Mouse (Mus musculus) forebrain, embryonic 13.5 days (tissue): ENCODE data around the gene Rsph6a. TPM values are rescaled to one million over a fixed set of nuclear protein-coding genes. Genes with fewer than 3 reads are reported as not detected.

Experiments used
- ATAC-seq: fragments of 200-750 bp; cut with Nextera tagmentation; 2 replicates; pipeline ENCODE4 v1.8.0; 2017
- H3K27ac ChIP-seq: fragments of 300-500 bp; sonication (generic); 2 replicates; pipeline ENCODE4 v1.5.1; 2015; ENCODE audit warnings: inconsistent platforms, mild to moderate bottlenecking, moderate library complexity
- H3K27me3 ChIP-seq: fragments of 300-500 bp; sonication (generic); 2 replicates; pipeline ENCODE4 v1.6.1; 2015; ENCODE audit warnings: mild to moderate bottlenecking, inconsistent platforms
- H3K36me3 ChIP-seq: fragments of 300-500 bp; sonication (generic); 2 replicates; pipeline ENCODE4 v1.6.1; 2015; ENCODE audit warnings: mild to moderate bottlenecking, inconsistent platforms; ENCODE audit not compliant: poor library complexity, severe bottlenecking
- H3K4me1 ChIP-seq: fragments of 300-500 bp; sonication (generic); 2 replicates; pipeline ENCODE4 v1.6.1; 2015; ENCODE audit warnings: inconsistent platforms
- H3K4me2 ChIP-seq: fragments of 300-500 bp; sonication (generic); 2 replicates; pipeline ENCODE4 v1.6.1; 2015; ENCODE audit warnings: inconsistent platforms, mild to moderate bottlenecking, moderate library complexity
- H3K4me3 ChIP-seq: fragments of 300-500 bp; sonication (generic); 2 replicates; pipeline ENCODE4 v1.5.1; 2015; ENCODE audit warnings: mild to moderate bottlenecking, inconsistent platforms
- H3K9ac ChIP-seq: fragments of 300-500 bp; sonication (generic); 2 replicates; pipeline ENCODE4 v1.6.1; 2015; ENCODE audit warnings: mild to moderate bottlenecking, inconsistent platforms
- H3K9me3 ChIP-seq: fragments of 300-500 bp; sonication (generic); replicated peaks from 2 replicates; pipeline ENCODE4 v1.6.1; 2016; ENCODE audit warnings: inconsistent platforms
- WGBS: fragments of 180-500 bp; shearing (Covaris S2); methylation state at CpG from one replicate; pipeline ENCODE4 v1.1.7; 2015; 5-methylcytosine and 5-hydroxymethylcytosine counted together
- polyA plus RNA-seq: library from polyadenylated mRNA; unstranded; fragments of >200 nt; fragmentation: Nextera tagmentation; extraction: Ambion mirVana; gene quantifications from 2 replicates; pipeline ENCODE4 v1.2.1, GENCODE M21; 2015

Gene Rsph6a
- polyA plus RNA-seq, 1 experiment from 2014 or later = not detected

DNA sequence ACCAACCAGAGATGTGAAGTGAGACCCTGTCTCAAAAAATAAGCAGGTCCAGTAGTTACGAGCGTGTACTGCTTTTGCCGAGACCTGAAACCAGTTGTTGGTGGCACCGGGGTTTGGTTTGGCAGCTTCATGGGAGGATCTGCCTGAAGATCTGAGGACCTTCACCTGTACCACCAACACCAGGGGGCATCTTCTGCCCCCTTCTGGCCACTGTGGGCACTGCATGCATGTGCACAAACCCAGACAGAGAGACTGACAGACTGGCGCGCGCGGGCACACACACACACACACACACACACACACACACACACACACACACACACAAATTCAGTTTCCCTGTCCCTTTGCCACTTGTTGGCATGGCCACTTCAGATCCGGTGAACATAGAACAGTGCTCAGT lies 19.0 kb downstream of the Rsph6a start:
- Histone ChIP-seq H3K4me1 (peaks cover 21% of the 10 kb centered on the region), H3K27me3 (no peaks in the 10 kb centered on the region), H3K36me3 (peaks cover 7% of the 10 kb centered on the region), H3K27ac (no peak overlapping the region), H3K4me2 (no peak overlapping the region), H3K4me3 (no peak overlapping the region), H3K9me3 (no peaks in the 10 kb centered on the region), H3K9ac (no peak overlapping the region)
- 80% methylated on average over 8 of the region's 9 CpGs for WGBS
- ATAC-seq = no peak

DNA sequence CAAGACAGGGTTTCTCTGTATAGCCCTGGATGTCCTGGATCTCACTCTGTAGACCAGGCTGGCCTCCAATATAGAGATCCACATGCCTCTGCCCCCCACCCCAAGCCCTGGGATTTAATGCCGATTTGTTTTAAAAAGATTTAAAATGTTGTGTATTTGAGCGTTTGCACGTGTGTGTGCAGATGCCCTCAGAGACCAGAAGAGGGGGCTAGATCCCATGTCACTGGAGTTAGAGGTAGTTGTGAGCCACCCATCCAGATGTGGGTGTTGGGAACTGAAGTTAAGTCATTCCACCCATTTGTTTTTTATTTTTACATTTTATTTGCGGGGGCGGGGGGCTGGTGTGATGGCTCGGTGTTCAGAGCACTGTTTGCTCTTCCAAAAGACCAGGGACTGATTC lies 20.0 kb downstream of the Rsph6a start:
- H3K27me3 ChIP-seq = no peaks in the 10 kb centered on the region
- H3K4me2 ChIP-seq = no peak overlapping the region
- peaks cover 17% of the 10 kb centered on the region for H3K36me3 ChIP-seq
- no peak overlapping the region for H3K9ac ChIP-seq
- peaks cover 21% of the 10 kb centered on the region for H3K4me1 ChIP-seq
- no peak overlapping the region for H3K27ac ChIP-seq
- WGBS = 95% methylated on average over 6 of the region's 6 CpGs
- H3K4me3 ChIP-seq = no peak overlapping the region
- ATAC-seq = no peak
- H3K9me3 ChIP-seq = no peaks in the 10 kb centered on the region

DNA sequence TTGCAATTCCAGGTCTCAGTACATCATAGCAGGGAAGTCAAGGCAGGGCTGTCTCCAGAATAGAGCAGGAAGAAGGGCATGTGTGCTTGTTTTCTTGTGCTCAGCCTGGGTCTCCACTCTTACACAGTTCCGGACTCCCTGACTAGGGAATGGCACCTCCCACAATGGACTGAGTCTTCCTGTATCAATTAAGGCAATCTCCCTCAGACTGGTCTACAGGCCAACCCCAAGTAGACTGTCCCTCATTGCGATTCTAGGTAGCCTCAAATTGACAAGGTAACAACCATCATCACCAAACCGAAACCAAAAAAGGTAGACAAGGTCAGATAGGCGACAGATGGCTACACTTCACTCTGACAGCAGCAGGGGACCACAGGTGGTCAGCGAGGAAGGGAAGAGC lies 20.7 kb downstream of the Rsph6a start:
- Histone ChIP-seq H3K4me1 (peaks cover 21% of the 10 kb centered on the region), H3K4me3 (peak overlapping the region; percentile 100), H3K9ac (0 out of 2 replicates have a peak overlapping the region, but pooled peaks have one; percentile 38), H3K27me3 (no peaks in the 10 kb centered on the region), H3K36me3 (peaks cover 24% of the 10 kb centered on the region), H3K9me3 (no peaks in the 10 kb centered on the region), H3K27ac (0 out of 2 replicates have a peak overlapping the region, but pooled peaks have one; percentile 1), H3K4me2 (peak overlapping the region; percentile 59)
- no peak for ATAC-seq
- 65% methylated on average over 5 of the region's 5 CpGs for WGBS

DNA sequence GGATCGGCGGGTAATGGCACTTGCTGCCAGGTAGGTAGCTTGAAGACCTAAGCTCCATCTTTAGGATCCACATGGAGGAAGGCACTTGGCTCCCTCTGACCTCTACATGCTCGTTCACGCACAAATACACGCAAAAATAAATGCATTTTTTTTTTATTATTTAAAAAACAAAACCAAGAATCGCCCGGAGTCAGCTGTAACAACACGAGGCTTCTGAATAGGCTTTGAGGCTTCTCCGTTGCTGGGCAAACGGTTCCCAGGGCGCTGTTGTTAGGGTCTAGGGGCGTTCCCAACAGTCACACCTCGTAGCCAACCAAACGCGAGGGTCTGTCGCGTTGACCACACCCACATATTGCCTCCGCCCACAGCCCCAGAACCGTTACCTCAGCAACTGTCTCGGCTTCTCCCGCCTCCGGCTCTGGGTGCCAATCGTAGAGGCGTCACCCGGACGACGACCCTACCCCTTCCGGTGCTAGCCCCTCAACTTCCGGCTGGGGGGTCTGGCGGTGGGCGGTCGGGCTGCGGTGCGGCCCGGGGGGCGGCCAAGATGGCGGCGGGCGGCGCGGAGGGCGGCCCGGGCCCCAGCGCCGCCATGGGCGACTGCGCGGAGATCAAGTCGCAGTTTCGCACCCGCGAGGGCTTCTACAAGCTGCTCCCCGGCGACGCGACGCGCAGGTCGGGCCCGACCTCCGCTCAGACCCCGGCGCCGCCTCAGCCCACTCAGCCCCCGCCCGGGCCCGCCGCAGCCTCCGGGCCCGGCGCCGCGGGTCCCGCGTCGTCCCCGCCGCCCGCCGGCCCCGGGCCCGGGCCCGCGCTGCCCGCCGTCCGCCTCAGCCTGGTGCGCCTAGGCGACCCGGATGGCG lies 21.5 kb downstream of the Rsph6a start, which contains the start of gene Dmwd:
TSS of gene Dmwd (plus strand) at position 505 of the 863 bp plus-strand sequence.
- Histone ChIP-seq H3K4me3 (peak within 1 kb of the TSS; percentile 100), H3K27ac (peak within 1 kb of the TSS; percentile 74), H3K4me1 (peaks cover 21% of the 10 kb centered on the region), H3K36me3 (peaks cover 32% of the 10 kb centered on the region), H3K9ac (peak within 1 kb of the TSS; percentile 99), H3K27me3 (no peaks in the 10 kb centered on the region), H3K9me3 (no peaks in the 10 kb centered on the region), H3K4me2 (peak within 1 kb of the TSS; percentile 94)
- WGBS = 2% methylated on average over 65 of the region's 91 CpGs
- peak; percentile 99 for ATAC-seq

DNA sequence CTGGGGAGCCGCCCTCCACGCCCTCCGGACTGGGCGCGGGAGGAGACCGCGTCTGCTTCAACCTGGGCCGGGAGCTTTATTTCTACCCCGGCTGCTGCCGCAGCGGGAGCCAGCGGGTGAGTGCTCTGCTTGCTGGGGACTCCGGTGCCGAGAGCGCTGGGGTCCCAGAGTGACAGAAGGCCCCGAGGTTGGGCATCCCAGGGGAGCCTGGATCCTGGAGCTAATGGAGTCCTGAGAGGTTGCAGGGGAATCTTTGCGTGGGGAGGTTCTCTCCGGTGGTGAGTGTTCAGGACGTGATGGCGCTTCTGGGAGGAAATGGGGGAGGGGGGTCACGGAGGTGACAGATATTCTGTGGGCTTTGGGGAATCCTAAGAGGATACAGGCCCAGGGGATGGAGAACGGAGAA lies 22.1 kb downstream of the Rsph6a start:
- peak overlapping the region; percentile 74 for H3K27ac ChIP-seq
- 0% methylated on average over 22 of the region's 22 CpGs for WGBS
- no peaks in the 10 kb centered on the region for H3K27me3 ChIP-seq
- H3K36me3 ChIP-seq = peaks cover 38% of the 10 kb centered on the region
- peak overlapping the region; percentile 99 for H3K9ac ChIP-seq
- peak overlapping the region; percentile 94 for H3K4me2 ChIP-seq
- peak overlapping the region; percentile 100 for H3K4me3 ChIP-seq
- no peaks in the 10 kb centered on the region for H3K9me3 ChIP-seq
- no peak for ATAC-seq
- H3K4me1 ChIP-seq = peaks cover 21% of the 10 kb centered on the region

DNA sequence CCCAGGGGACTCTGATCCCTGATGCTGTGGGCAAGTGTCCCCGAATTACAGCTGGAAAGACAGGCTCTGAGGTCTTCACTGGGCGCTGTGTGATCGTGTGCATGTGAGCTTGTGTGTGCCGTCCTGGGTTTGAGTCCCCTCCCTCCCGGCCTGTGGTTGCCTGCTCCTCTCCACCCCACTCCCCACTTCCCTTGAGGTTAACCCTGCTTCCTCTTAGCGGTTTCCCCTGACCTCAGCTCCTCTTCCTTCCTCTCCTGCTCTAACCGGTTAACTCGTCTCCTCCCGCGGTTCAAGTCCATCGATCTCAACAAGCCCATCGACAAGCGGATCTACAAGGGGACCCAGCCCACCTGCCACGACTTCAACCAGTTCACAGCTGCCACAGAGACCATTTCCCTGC lies 23.3 kb downstream of the Rsph6a start:
- Histone ChIP-seq H3K4me3 (peak overlapping the region; percentile 100), H3K4me2 (peak overlapping the region; percentile 94), H3K4me1 (peaks cover 21% of the 10 kb centered on the region), H3K9ac (peak overlapping the region; percentile 99), H3K9me3 (no peaks in the 10 kb centered on the region), H3K27ac (no peak overlapping the region), H3K27me3 (no peaks in the 10 kb centered on the region), H3K36me3 (peaks cover 50% of the 10 kb centered on the region)
- ATAC-seq = no peak
- WGBS = 85% methylated on average over 14 of the region's 14 CpGs

DNA sequence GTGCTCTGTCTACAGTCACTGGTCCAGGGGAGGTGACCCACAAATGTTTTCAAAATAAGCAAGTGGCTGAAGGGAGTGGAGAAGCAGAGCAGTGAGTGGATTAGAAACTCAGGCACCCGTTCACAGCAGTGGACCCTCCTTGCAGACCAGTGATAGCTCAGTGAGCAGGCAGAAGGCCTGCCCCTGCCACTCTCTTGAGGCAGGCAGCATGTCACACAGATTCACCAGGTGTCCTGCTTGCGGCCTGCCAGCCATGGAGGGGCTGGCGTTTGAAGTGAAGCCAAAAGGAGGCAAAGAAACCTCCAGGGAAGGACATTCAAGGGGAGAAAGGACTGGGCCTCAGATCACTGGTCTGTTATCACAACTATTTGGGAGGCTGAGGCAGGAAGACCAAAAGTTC lies 24.2 kb downstream of the Rsph6a start:
- 85% methylated on average over 3 of the region's 3 CpGs for WGBS
- peaks cover 59% of the 10 kb centered on the region for H3K36me3 ChIP-seq
- H3K4me3 ChIP-seq = no peak overlapping the region
- no peaks in the 10 kb centered on the region for H3K27me3 ChIP-seq
- H3K9ac ChIP-seq = 0 out of 2 replicates have a peak overlapping the region, but pooled peaks have one; percentile 12
- no peak overlapping the region for H3K27ac ChIP-seq
- no peak overlapping the region for H3K4me2 ChIP-seq
- H3K4me1 ChIP-seq = peaks cover 27% of the 10 kb centered on the region
- no peak for ATAC-seq
- H3K9me3 ChIP-seq = no peaks in the 10 kb centered on the region

DNA sequence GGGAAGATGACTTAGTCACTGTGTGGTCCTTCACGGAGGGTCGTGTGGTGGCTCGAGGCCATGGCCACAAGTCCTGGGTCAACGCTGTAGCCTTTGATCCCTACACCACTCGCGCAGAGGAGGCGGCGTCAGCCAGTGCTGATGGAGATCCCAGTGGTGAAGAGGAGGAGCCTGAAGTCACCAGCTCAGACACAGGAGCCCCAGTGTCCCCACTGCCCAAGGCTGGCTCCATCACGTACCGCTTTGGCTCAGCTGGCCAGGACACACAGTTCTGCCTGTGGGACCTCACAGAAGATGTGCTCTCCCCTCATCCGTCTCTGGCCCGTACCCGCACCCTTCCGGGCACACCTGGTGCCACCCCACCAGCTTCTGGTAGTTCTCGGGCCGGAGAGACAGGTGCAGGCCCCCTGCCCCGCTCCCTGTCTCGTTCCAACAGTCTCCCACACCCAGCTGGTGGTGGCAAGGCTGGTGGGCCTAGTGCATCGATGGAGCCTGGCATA lies 26.0 kb downstream of the Rsph6a start:
- 89% methylated on average over 19 of the region's 19 CpGs for WGBS
- H3K9me3 ChIP-seq = no peaks in the 10 kb centered on the region
- no peak overlapping the region for H3K4me3 ChIP-seq
- no peak overlapping the region for H3K27ac ChIP-seq
- peaks cover 31% of the 10 kb centered on the region for H3K4me1 ChIP-seq
- H3K27me3 ChIP-seq = no peaks in the 10 kb centered on the region
- ATAC-seq = no peak
- H3K9ac ChIP-seq = no peak overlapping the region
- no peak overlapping the region for H3K4me2 ChIP-seq
- peaks cover 66% of the 10 kb centered on the region for H3K36me3 ChIP-seq

DNA sequence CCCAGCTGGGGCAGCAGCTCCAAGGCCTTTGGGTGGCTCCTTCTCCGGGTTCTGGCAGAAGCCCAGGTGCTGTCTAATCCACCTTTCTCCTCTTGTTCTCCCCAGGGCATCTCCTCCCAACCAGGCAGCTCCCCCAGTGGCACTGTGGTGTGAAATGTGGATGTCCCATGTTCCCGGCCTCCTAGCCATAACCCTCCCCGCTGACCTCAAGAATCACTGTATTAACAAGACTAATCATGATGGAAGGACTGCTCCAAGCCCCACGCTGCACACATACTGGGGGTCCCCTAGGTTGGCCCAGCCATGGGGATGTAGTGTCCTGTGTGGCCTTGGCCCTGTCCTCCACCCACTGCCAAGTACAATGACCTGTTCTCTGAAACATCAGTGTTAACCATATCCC lies 27.7 kb downstream of the Rsph6a start:
- Histone ChIP-seq H3K4me1 (peaks cover 29% of the 10 kb centered on the region), H3K9me3 (no peaks in the 10 kb centered on the region), H3K27ac (no peak overlapping the region), H3K9ac (no peak overlapping the region), H3K27me3 (no peaks in the 10 kb centered on the region), H3K4me3 (no peak overlapping the region), H3K36me3 (peaks cover 72% of the 10 kb centered on the region), H3K4me2 (no peak overlapping the region)
- ATAC-seq = no peak
- WGBS = 91% methylated on average over 4 of the region's 4 CpGs

DNA sequence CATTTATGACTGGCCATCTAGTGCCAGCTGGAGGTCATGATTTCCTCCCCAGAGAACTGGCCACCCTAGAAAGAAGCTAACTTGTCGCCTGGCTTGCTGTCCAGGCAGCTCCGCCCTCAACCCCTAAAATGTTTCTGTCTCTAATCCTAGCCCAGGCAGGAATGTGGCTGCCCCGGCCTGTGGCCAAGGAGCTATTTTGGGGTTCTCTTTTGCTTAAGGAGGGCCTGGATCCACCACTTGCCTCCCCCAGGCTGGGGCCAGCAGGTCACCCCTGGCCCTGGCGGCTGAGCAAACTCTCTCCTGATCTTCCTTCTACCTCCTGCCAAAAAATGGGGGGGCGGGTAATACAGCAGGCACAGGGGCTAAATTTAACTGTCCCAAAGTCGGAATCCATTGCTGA lies 28.6 kb downstream of the Rsph6a start:
- no peak for ATAC-seq
- 68% methylated on average over 6 of the region's 6 CpGs for WGBS
- peaks cover 78% of the 10 kb centered on the region for H3K36me3 ChIP-seq
- no peaks in the 10 kb centered on the region for H3K9me3 ChIP-seq
- H3K4me3 ChIP-seq = no peak overlapping the region
- no peaks in the 10 kb centered on the region for H3K27me3 ChIP-seq
- no peak overlapping the region for H3K27ac ChIP-seq
- H3K9ac ChIP-seq = no peak overlapping the region
- H3K4me2 ChIP-seq = no peak overlapping the region
- H3K4me1 ChIP-seq = peaks cover 20% of the 10 kb centered on the region

DNA sequence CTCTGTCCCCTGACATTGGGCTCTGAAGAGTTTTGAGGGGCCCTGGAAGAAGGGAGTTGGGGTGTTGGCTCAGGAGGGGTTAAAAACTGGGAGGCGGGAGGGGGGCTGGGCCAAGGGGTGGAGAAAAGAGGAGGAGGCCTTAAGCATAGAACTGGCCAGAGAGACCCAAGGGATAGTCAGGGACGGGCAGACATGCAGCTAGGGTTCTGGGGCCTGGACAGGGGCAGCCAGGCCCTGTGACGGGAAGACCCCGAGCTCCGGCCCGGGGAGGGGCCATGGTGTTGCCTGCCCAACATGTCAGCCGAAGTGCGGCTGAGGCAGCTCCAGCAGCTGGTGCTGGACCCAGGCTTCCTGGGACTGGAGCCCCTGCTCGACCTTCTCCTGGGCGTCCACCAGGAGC lies 29.2 kb downstream of the Rsph6a start, which contains the start of gene Dmpk:
TSS of gene Dmpk (plus strand) at position 149 of the 400 bp plus-strand sequence.
- 53% methylated on average over 10 of the region's 10 CpGs for WGBS
- Histone ChIP-seq H3K36me3 (peaks cover 78% of the 10 kb centered on the region), H3K27ac (no peak within 1 kb of the TSS), H3K4me2 (no peak within 1 kb of the TSS), H3K9me3 (no peaks in the 10 kb centered on the region), H3K27me3 (no peaks in the 10 kb centered on the region), H3K9ac (no peak within 1 kb of the TSS), H3K4me3 (no peak within 1 kb of the TSS), H3K4me1 (peaks cover 19% of the 10 kb centered on the region)
- no peak for ATAC-seq

DNA sequence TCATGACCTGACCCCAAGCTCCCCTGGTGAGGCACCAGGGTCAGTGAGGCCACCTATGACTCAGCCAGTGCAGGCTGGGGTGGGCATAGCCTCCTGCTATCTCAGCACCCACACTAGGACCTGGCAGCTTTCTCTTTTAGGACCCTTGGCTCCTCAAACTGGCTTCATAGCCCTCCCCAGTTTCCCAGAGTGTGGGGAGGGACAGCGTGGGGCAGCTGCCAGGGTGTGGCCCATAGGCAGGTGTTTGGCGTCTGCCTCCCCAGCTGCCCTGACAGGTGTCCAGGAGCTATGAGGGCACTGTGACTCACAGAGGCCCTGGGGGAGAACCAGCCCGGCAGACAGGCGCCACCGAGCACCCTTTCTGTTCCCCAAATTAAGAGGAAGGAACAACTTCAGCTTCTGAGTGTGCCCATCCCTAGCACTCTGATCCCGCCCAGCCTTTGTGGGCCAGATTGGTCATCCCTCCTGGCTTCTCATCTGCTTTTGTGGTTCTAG lies 29.8 kb downstream of the Rsph6a start:
- WGBS = 78% methylated on average over 6 of the region's 6 CpGs
- Histone ChIP-seq H3K27me3 (no peaks in the 10 kb centered on the region), H3K9me3 (no peaks in the 10 kb centered on the region), H3K4me2 (no peak overlapping the region), H3K9ac (no peak overlapping the region), H3K27ac (no peak overlapping the region), H3K36me3 (peaks cover 78% of the 10 kb centered on the region), H3K4me3 (no peak overlapping the region), H3K4me1 (peaks cover 19% of the 10 kb centered on the region)
- no peak for ATAC-seq
